Mouse (Mus musculus) inflammation-experienced regulatory T-cells, adult 6 months (primary cell): Measurements from ENCODE around the gene H3f3b. TPM values are rescaled to one million over a fixed set of nuclear protein-coding genes. Genes with fewer than 3 reads are reported as not detected.

ENCODE experiments used
- ATAC-seq: one replicate; pipeline ENCODE4 v1.8.0; 2017
- polyA plus RNA-seq, 3 experiments: library from polyadenylated mRNA; unstranded; fragments of 100-300 nt; shearing (Covaris generic); gene quantifications; one replicate each; pipeline ENCODE4 v1.2.1; 2017

The H3f3b gene
- polyA plus RNA-seq, 3 experiments from 2014 or later, result 1,545 to 2,086 (median 2,075) TPM

- ATAC-seq, result no peak
Measured at GRCm38 (mm10) chr11:115999538-116000143, 28.1 kb downstream of the H3f3b start.

GRCm38 (mm10) chr11:115999027-115999426 lies 28.7 kb downstream of the H3f3b start:
- ATAC-seq, result no peak

GRCm38 (mm10) chr11:115997662-115998061 lies 30.1 kb downstream of the H3f3b start:
- no peak for ATAC-seq

- ATAC-seq, result no peak
Measured at GRCm38 (mm10) chr11:115997047-115997446, 30.7 kb downstream of the H3f3b start.

GRCm38 (mm10) chr11:115995256-115995655 lies 32.5 kb downstream of the H3f3b start:
- ATAC-seq, result no peak

GRCm38 (mm10) chr11:115992098-115992497 lies 35.7 kb downstream of the H3f3b start:
- ATAC-seq, result no peak

GRCm38 (mm10) chr11:115989686-115990085 lies 38.1 kb downstream of the H3f3b start:
- ATAC-seq, result no peak

- ATAC-seq, result no peak
Measured at GRCm38 (mm10) chr11:115983291-115983690, 44.5 kb downstream of the H3f3b start.

GRCm38 (mm10) chr11:115982472-115982871 lies 45.3 kb downstream of the H3f3b start:
- no peak for ATAC-seq

- no peak for ATAC-seq
Measured at GRCm38 (mm10) chr11:115975544-115975943, 52.2 kb downstream of the H3f3b start.

- no peak for ATAC-seq
Measured at GRCm38 (mm10) chr11:115975083-115975420, 52.7 kb downstream of the H3f3b start.

GRCm38 (mm10) chr11:115974309-115975082 lies 53.3 kb downstream of the H3f3b start, which contains the start of gene Itgb4:
Itgb4 (plus strand) TSS chr11:115974709.
- ATAC-seq, result peak; percentile 7

Other genes starting within 250 kb of the H3f3b start
- gene Caskin2, start 214.3 kb downstream of the H3f3b start, polyA plus RNA-seq, result 1 to 10 TPM in 1 of 3 experiments, under 1 TPM in 2; 0.58 to 1.2 (median 0.87) TPM
- gene Tsen54, start 213.2 kb downstream of the H3f3b start, polyA plus RNA-seq, result 10 to 100 TPM in 2 of 3 experiments, 1 to 10 TPM in 1; 9.8 to 13.2 (median 10.8) TPM
- gene Llgl2, start 203.9 kb downstream of the H3f3b start, polyA plus RNA-seq, result 1 to 10 TPM; 7.0 to 9.7 (median 9.6) TPM
- gene Myo15b, start 169.6 kb downstream of the H3f3b start, polyA plus RNA-seq, result not detected
- gene Smim5, start 128.0 kb downstream of the H3f3b start, polyA plus RNA-seq, result 1 to 10 TPM in 2 of 3 experiments, under 1 TPM in 1; 0.40 to 1.4 (median 1.1) TPM
- gene Smim6, start 115.9 kb downstream of the H3f3b start, polyA plus RNA-seq, result 1 to 10 TPM; 2.7 to 5.1 (median 4.3) TPM
- gene Sap30bp, start 94.7 kb downstream of the H3f3b start, polyA plus RNA-seq, result 10 to 100 TPM; 35.6 to 55.2 (median 39.2) TPM
- 10 to 100 TPM; 18.2 to 30.3 (median 23.7) TPM for gene Recql5, start 94.5 kb downstream of the H3f3b start, polyA plus RNA-seq
- gene Itgb4, start 53.3 kb downstream of the H3f3b start, polyA plus RNA-seq, result not detected
- 10 to 100 TPM; 14.4 to 20.1 (median 15.9) TPM for gene Galk1, start 15.2 kb downstream of the H3f3b start, polyA plus RNA-seq
- gene Unk, start 2.4 kb upstream of the H3f3b start, polyA plus RNA-seq, result 10 to 100 TPM; 10.1 to 14.6 (median 12.7) TPM
- gene Unc13d, start 50.0 kb upstream of the H3f3b start, polyA plus RNA-seq, result 100 to 1,000 TPM in 1 of 3 experiments, 10 to 100 TPM in 2; 80.1 to 128 (median 81.9) TPM
- 100 to 1,000 TPM; 153 to 156 (median 154) TPM for gene Wbp2, start 59.0 kb upstream of the H3f3b start, polyA plus RNA-seq
- gene Trim47, start 99.2 kb upstream of the H3f3b start, polyA plus RNA-seq, result under 1 TPM in 1 of 3 experiments, not detected in 2; 0.39 TPM
- gene Trim65, start 103.2 kb upstream of the H3f3b start, polyA plus RNA-seq, result 10 to 100 TPM in 2 of 3 experiments, 1 to 10 TPM in 1; 9.5 to 13.3 (median 11.4) TPM
- gene Mrpl38, start 110.9 kb upstream of the H3f3b start, polyA plus RNA-seq, result 10 to 100 TPM; 14.3 to 30.6 (median 28.0) TPM
- 1 to 10 TPM; 3.2 to 3.5 (median 3.3) TPM for gene Fbf1, start 140.2 kb upstream of the H3f3b start, polyA plus RNA-seq
- gene Ten1, start 170.9 kb upstream of the H3f3b start, polyA plus RNA-seq, result 10 to 100 TPM; 49.0 to 66.5 (median 54.4) TPM
- 10 to 100 TPM; 10.3 to 14.2 (median 13.6) TPM for gene Acox1, start 171.1 kb upstream of the H3f3b start, polyA plus RNA-seq
- not detected for gene Evpl, start 210.1 kb upstream of the H3f3b start, polyA plus RNA-seq
- gene Srp68, start 246.3 kb upstream of the H3f3b start, polyA plus RNA-seq, result 10 to 100 TPM; 40.4 to 44.2 (median 42.3) TPM